Mouse (Mus musculus) myocyte (in vitro differentiated cells): ENCODE data around the gene Erg.

Experiments used
- CEBPB ChIP-seq: IDR thresholded peaks from 2 replicates; pipeline ENCODE4 v1.6.1; 2011; ENCODE audit warnings: mild to moderate bottlenecking, moderate library complexity; ENCODE audit not compliant: poor library complexity, insufficient read depth, severe bottlenecking
- E2F4 ChIP-seq: IDR thresholded peaks from one replicate; pipeline ENCODE4 v1.6.1; 2011; ENCODE audit warnings: mild to moderate bottlenecking, control low read depth, moderate library complexity; ENCODE audit not compliant: insufficient read depth
- POLR2A ChIP-seq: IDR thresholded peaks from one replicate; pipeline ENCODE4 v1.6.1; 2011; ENCODE audit warnings: low read depth, mild to moderate bottlenecking, control low read depth, moderate library complexity; ENCODE audit not compliant: insufficient read length
- SRF ChIP-seq: IDR thresholded peaks from one replicate; pipeline ENCODE4 v1.6.1; 2011; ENCODE audit warnings: low read depth; ENCODE audit not compliant: control insufficient read depth, insufficient read length
- TCF12 ChIP-seq: IDR thresholded peaks from one replicate; pipeline ENCODE4 v1.6.1; 2011; ENCODE audit warnings: mild to moderate bottlenecking, control low read depth; ENCODE audit not compliant: poor library complexity, insufficient read depth, severe bottlenecking
- USF1 ChIP-seq: IDR thresholded peaks from one replicate; pipeline ENCODE4 v1.6.1; 2011; ENCODE audit warnings: low read depth, mild to moderate bottlenecking, control low read depth, moderate library complexity

- TF ChIP-seq TCF12, result no peak
- no peak for TF ChIP-seq POLR2A
- TF ChIP-seq CEBPB, result no peak
- no peak for TF ChIP-seq E2F4
- no peak for TF ChIP-seq USF1
- TF ChIP-seq SRF, result no peak
Observed at GRCm38 (mm10) chr16:95438848-95439540, 147.4 kb downstream of the Erg start.
